Mouse (Mus musculus) lung, adult 2 months (tissue): ENCODE results near the gene Chchd2.

Experiments used
- CTCF ChIP-seq: fragments of 200-500 bp; IDR thresholded peaks from 2 replicates; pipeline ENCODE4 v1.5.1; 2011; ENCODE audit warnings: mild to moderate bottlenecking, low read length, control low read depth; ENCODE audit not compliant: insufficient read depth
- POLR2A ChIP-seq: fragments of 200-500 bp; IDR thresholded peaks from 2 replicates; pipeline ENCODE4 v1.6.1; 2011; ENCODE audit warnings: low read depth, mild to moderate bottlenecking, control low read depth, low read length, borderline replicate concordance; ENCODE audit errors: extremely low read depth

- TF ChIP-seq CTCF (no peak), POLR2A (no peak)
Measured at GRCm38 (mm10) chr5:129844848-129845247, 42.4 kb downstream of the Chchd2 start.
